Mouse (Mus musculus) kidney, adult 18-20 months (tissue): ENCODE measurements around the gene Rpsa.
A peak's percentile ranks its signal among the peaks of the same experiment; 100 is the strongest.

Experiments used
- DNase-seq: peaks from one replicate; pipeline ENCODE4 v3.0.0; 2021

The Rpsa gene

GRCm38 (mm10) chr9:120114051-120114788, 13.3 kb upstream of the Rpsa start:
- no peak for DNase-seq

- no peak for DNase-seq
These were observed 12.7 kb upstream of the Rpsa start for GRCm38 (mm10) chr9:120114789-120115151.

- no peak for DNase-seq
These were observed 11.9 kb upstream of the Rpsa start for GRCm38 (mm10) chr9:120115580-120115979.

- no peak for DNase-seq
These were observed 11.3 kb upstream of the Rpsa start for GRCm38 (mm10) chr9:120116184-120116624.

GRCm38 (mm10) chr9:120118212-120118611, 9.3 kb upstream of the Rpsa start:
- DNase-seq = no peak

- DNase-seq = no peak
These were observed 7.0 kb upstream of the Rpsa start for GRCm38 (mm10) chr9:120120503-120120902.

GRCm38 (mm10) chr9:120126868-120127267, 621 bp upstream of the Rpsa start:
- no peak for DNase-seq

GRCm38 (mm10) chr9:120129276-120129675, 1.8 kb downstream of the Rpsa start:
- DNase-seq = no peak

GRCm38 (mm10) chr9:120131784-120132288, 4.3 kb downstream of the Rpsa start:
- DNase-seq = no peak

GRCm38 (mm10) chr9:120132980-120133754, 5.7 kb downstream of the Rpsa start:
- DNase-seq = no peak

- no peak for DNase-seq
These were observed 6.4 kb downstream of the Rpsa start for GRCm38 (mm10) chr9:120133755-120134475.

- no peak for DNase-seq
These were observed 7.2 kb downstream of the Rpsa start for GRCm38 (mm10) chr9:120134529-120135160.

GRCm38 (mm10) chr9:120135454-120135853, 8.0 kb downstream of the Rpsa start:
- DNase-seq = no peak

- peak; percentile 73 for DNase-seq
These were observed 13.2 kb downstream of the Rpsa start for GRCm38 (mm10) chr9:120140652-120141051.

GRCm38 (mm10) chr9:120144474-120144873, 17.0 kb downstream of the Rpsa start:
- no peak for DNase-seq

- DNase-seq = no peak
These were observed 21.8 kb downstream of the Rpsa start, which contains the start of gene Mobp for GRCm38 (mm10) chr9:120149222-120149828. Gene Mobp (plus strand): TSS chr9:120149707.

- no peak for DNase-seq
These were observed 23.7 kb downstream of the Rpsa start for GRCm38 (mm10) chr9:120151152-120151551.

GRCm38 (mm10) chr9:120151906-120152399, 24.5 kb downstream of the Rpsa start:
- no peak for DNase-seq

GRCm38 (mm10) chr9:120158047-120158446, 30.6 kb downstream of the Rpsa start:
- DNase-seq = no peak

- DNase-seq = no peak
These were observed 36.4 kb downstream of the Rpsa start for GRCm38 (mm10) chr9:120163862-120164261.

- DNase-seq = no peak
These were observed 40.3 kb downstream of the Rpsa start for GRCm38 (mm10) chr9:120167826-120168225.

- DNase-seq = peak; percentile 68
These were observed 43.8 kb downstream of the Rpsa start for GRCm38 (mm10) chr9:120171295-120171694.
